20 mouse cellular contexts compared by ENCODE assay signal in the genomic region with DNA sequence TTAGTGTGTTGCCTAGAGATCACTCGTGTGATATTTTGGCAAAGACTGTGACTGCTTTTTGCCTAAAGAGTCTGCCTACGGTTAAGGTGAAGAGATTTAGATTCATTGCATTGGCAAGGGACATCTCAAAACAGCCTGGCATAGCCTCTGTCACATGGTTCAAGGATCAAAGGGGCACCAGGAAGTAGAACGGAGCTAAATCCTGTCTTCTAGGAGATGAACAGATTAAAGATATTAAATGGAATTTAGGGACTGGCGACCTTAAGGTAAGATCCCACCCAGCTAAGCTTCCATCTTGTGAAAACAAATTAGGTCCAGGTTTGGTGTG.
"Had no signal": no experiment of that assay in that cellular context is flagged by ENCODE, and none has a peak within 500 bp of the region (broad histone marks: within the 10 kb centered on the region; RNA-seq: fewer than 3 reads in every experiment).

No protein-coding gene starts in this region.

- H3K4me1 ChIP-seq: heart, embryonic 13.5 days; heart, embryonic 15.5 days; liver, embryonic 12.5 days had no signal

- ATAC-seq: hindbrain, postnatal 0 days; liver, embryonic 12.5 days had no signal

- H3K4me3 ChIP-seq: heart, adult 2 months; heart, embryonic 13.5 days; heart, embryonic 15.5 days; hindbrain, embryonic 13.5 days; hindbrain, embryonic 15.5 days; limb, embryonic 13.5 days; limb, embryonic 15.5 days; liver, embryonic 12.5 days had no signal

- H3K27me3 ChIP-seq: hindbrain, embryonic 15.5 days; limb, embryonic 15.5 days had no signal

- H3K36me3 ChIP-seq: heart, embryonic 13.5 days; heart, embryonic 15.5 days; hindbrain, embryonic 13.5 days; hindbrain, embryonic 15.5 days; limb, embryonic 13.5 days; limb, embryonic 15.5 days; liver, embryonic 12.5 days had no signal

- H3K4me2 ChIP-seq: heart, embryonic 11.5 days; heart, embryonic 13.5 days; heart, embryonic 15.5 days; hindbrain, embryonic 13.5 days; hindbrain, embryonic 15.5 days; limb, embryonic 13.5 days; limb, embryonic 15.5 days; liver, embryonic 12.5 days had no signal

- DNase-seq: gastrocnemius, postnatal 14 days; gastrocnemius, postnatal 36 days; heart, adult 11 months; heart, adult 2 months; heart, postnatal 14 days; heart, postnatal 36 days; layer of hippocampus, adult 9-11 months; layer of hippocampus, postnatal 36 days; left cerebral cortex, postnatal 4 days had no signal

- H3K9me3 ChIP-seq: heart, embryonic 13.5 days; heart, embryonic 15.5 days; hindbrain, embryonic 13.5 days; hindbrain, embryonic 15.5 days; limb, embryonic 13.5 days; limb, embryonic 15.5 days; liver, embryonic 12.5 days had no signal

- H3K9ac ChIP-seq: heart, embryonic 13.5 days; heart, embryonic 15.5 days; hindbrain, embryonic 13.5 days; hindbrain, embryonic 15.5 days; limb, embryonic 13.5 days; limb, embryonic 15.5 days; liver, embryonic 12.5 days; liver, embryonic 14.5 days had no signal

- H3K27ac ChIP-seq: heart, adult 2 months; heart, embryonic 13.5 days; heart, embryonic 15.5 days; hindbrain, embryonic 13.5 days; hindbrain, embryonic 15.5 days; hindbrain, postnatal 0 days; kidney, postnatal 0 days; limb, embryonic 13.5 days; limb, embryonic 15.5 days; liver, embryonic 12.5 days; liver, embryonic 14.5 days had no signal
